Mouse (Mus musculus): ENCODE data around the gene Azin2. TPM values are rescaled to one million over a fixed set of nuclear protein-coding genes. Genes with fewer than 3 reads are reported as not detected.

Azin2 gene
- total and polyA plus RNA-seq, 3 experiments, result 0.39 to 2.3 TPM; not detected in 1

DNA sequence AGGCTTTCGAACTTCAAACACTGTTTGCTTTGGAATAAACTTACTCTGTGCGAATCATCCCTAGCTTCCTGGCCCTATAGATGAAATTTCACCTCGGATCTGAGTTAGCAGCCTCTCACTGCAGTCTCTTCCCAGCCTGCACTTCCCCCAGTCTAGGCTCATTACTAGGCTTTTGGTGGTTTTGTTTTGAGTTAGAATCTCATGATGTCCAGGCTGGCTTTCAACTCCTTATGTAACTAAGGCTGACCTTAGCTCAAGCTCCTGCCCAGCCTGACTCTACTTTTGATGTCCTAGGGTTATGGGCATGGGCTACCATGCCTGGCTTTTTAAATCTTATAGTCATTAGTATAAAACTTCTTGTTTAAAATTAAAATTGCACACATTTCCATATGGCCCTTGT, 22.4 kb upstream of the Azin2 start:
- Histone ChIP-seq H3K27ac (ENCODE audit: control insufficient read depth, low read depth, low read length) (no peak overlapping the region), H3K9ac (ENCODE audit: control insufficient read depth, low read depth, low read length, poor library complexity, severe bottlenecking) (no peak overlapping the region), H3K4me1 (ENCODE audit: control insufficient read depth in 1 of 2, insufficient read depth in 2 of 2, low read length in 2 of 2) (no peaks in the 10 kb centered on the region), H3K79me2 (ENCODE audit: control insufficient read depth, insufficient read depth, low read length, poor library complexity) (no peaks in the 10 kb centered on the region), H3K27me3 (ENCODE audit: control insufficient read depth in 1 of 2, insufficient read depth in 2 of 2, low read length in 2 of 2) (peaks cover 1 to 4% of the 10 kb centered on the region in 2 experiments; a peak in 3 of 4 replicates), H3K9me3 (replicated peaks; ENCODE audit: insufficient read depth, low read length) (no peaks in the 10 kb centered on the region), H3K36me3 (ENCODE audit: control insufficient read depth in 1 of 2, insufficient read depth in 2 of 2, low read length in 2 of 2) (no peaks in the 10 kb centered on the region), H3K4me3 (ENCODE audit: control insufficient read depth in 1 of 2, insufficient read depth in 1 of 2, low read depth in 2 of 2, low read length in 2 of 2) (no peak overlapping the region)
- DNase-seq (ENCODE audit: low read depth, low spot score), result no peak
- TF ChIP-seq TBP (IDR thresholded peaks at IDR 0.05; ENCODE audit: low read depth, low read length) (no peak), BHLHE40 (IDR thresholded peaks at IDR 0.05; ENCODE audit: borderline replicate concordance, low read depth, low read length) (no peak)

DNA sequence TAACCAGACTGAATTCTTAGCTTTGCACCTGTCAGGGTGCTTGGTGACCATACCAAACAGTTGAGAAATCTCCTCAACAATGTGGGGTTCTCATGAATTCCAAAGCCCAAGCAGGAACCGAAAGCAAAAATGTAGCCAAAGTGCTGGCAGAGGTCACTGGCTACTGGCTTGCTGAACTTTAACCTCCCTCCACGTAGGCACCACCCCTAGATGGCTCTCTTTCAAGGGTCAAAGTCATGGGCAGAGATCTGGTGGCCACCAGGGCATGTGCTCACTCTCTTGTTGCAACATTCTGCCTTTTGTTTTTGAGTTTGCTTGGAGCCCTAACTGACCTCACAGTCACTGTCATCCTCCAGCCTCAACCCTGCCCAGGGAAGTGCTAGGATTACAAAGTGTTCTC, 21.4 kb upstream of the Azin2 start:
- H3K9ac ChIP-seq (ENCODE audit: control insufficient read depth, low read depth, low read length, poor library complexity, severe bottlenecking), result no peak overlapping the region
- no peak overlapping the region for H3K27ac ChIP-seq (ENCODE audit: control insufficient read depth, low read depth, low read length)

DNA sequence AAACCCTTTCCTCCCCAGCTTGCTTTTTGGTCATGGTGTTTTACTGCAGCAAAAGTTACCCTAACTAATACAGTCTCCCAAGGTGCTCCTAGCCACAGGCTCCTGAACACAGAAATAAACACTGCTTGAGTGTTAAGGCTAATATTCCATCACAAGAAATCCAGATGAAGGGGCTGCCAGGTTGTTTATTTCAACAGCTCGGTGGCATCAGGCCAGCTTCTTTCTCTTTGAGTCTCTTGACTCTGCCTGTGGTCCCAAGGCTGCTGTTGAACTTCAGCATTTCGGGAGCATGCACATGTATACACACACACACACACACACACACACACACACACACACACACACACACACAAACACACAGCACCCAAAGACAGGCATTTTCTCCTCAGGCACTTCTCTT, 20.9 kb upstream of the Azin2 start:
- Histone ChIP-seq H3K9me3 (replicated peaks; ENCODE audit: insufficient read depth, low read length) (no peaks in the 10 kb centered on the region), H3K9ac (ENCODE audit: control insufficient read depth, low read depth, low read length, poor library complexity, severe bottlenecking) (no peak overlapping the region), H3K27me3 (ENCODE audit: control insufficient read depth in 1 of 2, insufficient read depth in 2 of 2, low read length in 2 of 2) (peaks cover 1 to 4% of the 10 kb centered on the region in 2 experiments; a peak in 3 of 4 replicates), H3K4me3 (ENCODE audit: control insufficient read depth in 1 of 2, insufficient read depth in 1 of 2, low read depth in 2 of 2, low read length in 2 of 2) (no peak overlapping the region), H3K27ac (ENCODE audit: control insufficient read depth, low read depth, low read length) (no peak overlapping the region), H3K79me2 (ENCODE audit: control insufficient read depth, insufficient read depth, low read length, poor library complexity) (no peaks in the 10 kb centered on the region), H3K36me3 (ENCODE audit: control insufficient read depth in 1 of 2, insufficient read depth in 2 of 2, low read length in 2 of 2) (no peaks in the 10 kb centered on the region), H3K4me1 (ENCODE audit: control insufficient read depth in 1 of 2, insufficient read depth in 2 of 2, low read length in 2 of 2) (no peaks in the 10 kb centered on the region)
- TF ChIP-seq JUND (IDR thresholded peaks at IDR 0.05; ENCODE audit: low read depth, low read length) (no peak), NRF1 (IDR thresholded peaks at IDR 0.05; ENCODE audit: insufficient read depth, low read depth, low read length, poor library complexity, severe bottlenecking) (no peak), POLR2AphosphoS2 (IDR thresholded peaks at IDR 0.05; ENCODE audit: low read length) (no peak)
- DNase-seq (ENCODE audit: low read depth, low spot score), result no peak

More for the DNA sequence above, 21.4 kb upstream of the Azin2 start:
- TF ChIP-seq E2F4 (IDR thresholded peaks at IDR 0.05; ENCODE audit: borderline replicate concordance, low read depth, low read length) (no peak), CHD1 (IDR thresholded peaks at IDR 0.05; ENCODE audit: low read depth, low read length) (no peak), MAZ (IDR thresholded peaks at IDR 0.05; ENCODE audit: low read depth, low read length) (no peak), ZKSCAN1 (IDR thresholded peaks at IDR 0.05; ENCODE audit: low read depth, low read length) (no peak), MEF2A (IDR thresholded peaks at IDR 0.05; ENCODE audit: extremely low read depth, insufficient replicate concordance, low read depth, low read length, poor library complexity, severe bottlenecking) (no peak), GABPA (IDR thresholded peaks at IDR 0.05; ENCODE audit: low read depth, low read length) (no peak), POLR2A (IDR thresholded peaks at IDR 0.05; ENCODE audit: control insufficient read depth in 1 of 2, insufficient read depth in 1 of 2, low read depth in 1 of 2, low read length in 2 of 2, poor library complexity in 1 of 2) (no peak), POLR2AphosphoS5 (IDR thresholded peaks at IDR 0.05; ENCODE audit: borderline replicate concordance, low read depth, low read length) (no peak), POLR2AphosphoS2 (IDR thresholded peaks at IDR 0.05; ENCODE audit: low read length) (no peak), ZNF384 (IDR thresholded peaks at IDR 0.05; ENCODE audit: low read depth, low read length) (no peak), EP300 (IDR thresholded peaks at IDR 0.05; ENCODE audit: low read depth in 1 of 2, low read length in 2 of 2) (no peak)
- DNase-seq (ENCODE audit: low read depth, low spot score), result no peak
- Histone ChIP-seq H3K27me3 (ENCODE audit: control insufficient read depth in 1 of 2, insufficient read depth in 2 of 2, low read length in 2 of 2) (peaks cover 1 to 4% of the 10 kb centered on the region in 2 experiments; a peak in 3 of 4 replicates), H3K4me1 (ENCODE audit: control insufficient read depth in 1 of 2, insufficient read depth in 2 of 2, low read length in 2 of 2) (no peaks in the 10 kb centered on the region), H3K9me3 (replicated peaks; ENCODE audit: insufficient read depth, low read length) (no peaks in the 10 kb centered on the region), H3K4me3 (ENCODE audit: control insufficient read depth in 1 of 2, insufficient read depth in 1 of 2, low read depth in 2 of 2, low read length in 2 of 2) (no peak overlapping the region), H3K36me3 (ENCODE audit: control insufficient read depth in 1 of 2, insufficient read depth in 2 of 2, low read length in 2 of 2) (no peaks in the 10 kb centered on the region), H3K79me2 (ENCODE audit: control insufficient read depth, insufficient read depth, low read length, poor library complexity) (no peaks in the 10 kb centered on the region)

Data from MEL (cell line).